ENCODE assay signal across 15 mouse cellular contexts in the genomic region with DNA sequence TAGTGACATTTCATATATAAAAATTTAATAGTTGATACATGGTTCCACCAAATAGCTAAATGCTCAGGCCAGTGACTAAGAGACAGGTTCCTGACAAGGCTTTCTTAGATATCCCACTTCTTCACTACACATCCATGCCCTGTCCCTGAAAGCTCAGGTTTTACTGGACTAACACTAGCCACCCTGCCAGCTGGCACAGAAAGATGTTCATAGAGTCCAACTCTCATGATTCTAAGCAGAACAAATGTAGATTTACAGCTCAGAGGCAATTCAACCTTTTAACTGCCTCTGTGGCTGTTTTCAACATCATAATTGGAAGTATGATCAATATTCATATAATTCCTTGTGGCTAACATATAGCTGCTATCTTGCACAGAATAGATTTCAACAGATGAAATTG. TPM values are rescaled to one million over a fixed set of nuclear protein-coding genes. Genes with fewer than 3 reads are reported as not detected.
"Had no signal": no experiment of that assay in that cellular context is flagged by ENCODE, and none has a peak within 500 bp of the region (broad histone marks: within the 10 kb centered on the region; RNA-seq: fewer than 3 reads in every experiment).

No protein-coding gene starts in this region.

- H3K9ac ChIP-seq: limb, embryonic 15.5 days; liver, embryonic 14.5 days; midbrain, embryonic 12.5 days; neural tube, embryonic 13.5 days had no signal

- H3K36me3 ChIP-seq: limb, embryonic 15.5 days; midbrain, embryonic 12.5 days; neural tube, embryonic 13.5 days had no signal

- H3K4me3 ChIP-seq: limb, embryonic 15.5 days; midbrain, embryonic 12.5 days; neural tube, embryonic 13.5 days had no signal

- H3K4me1 ChIP-seq: limb, embryonic 15.5 days; midbrain, embryonic 12.5 days; neural tube, embryonic 13.5 days had no signal

- H3K27me3 ChIP-seq: limb, embryonic 15.5 days; midbrain, embryonic 12.5 days; neural tube, embryonic 13.5 days had no signal

- DNase-seq: lung, adult 18-20 months; retina, postnatal 1 day; right cerebral cortex, postnatal 4 days; spleen, adult 18-20 months; thymus, adult 18-20 months; thymus, postnatal 14 days had no signal

- H3K9me3 ChIP-seq: limb, embryonic 15.5 days; midbrain, embryonic 12.5 days had no signal

- H3K4me2 ChIP-seq: limb, embryonic 15.5 days; midbrain, embryonic 12.5 days; neural tube, embryonic 13.5 days had no signal

- H3K27ac ChIP-seq: kidney, postnatal 0 days; limb, embryonic 15.5 days; liver, embryonic 14.5 days; midbrain, embryonic 12.5 days; neural tube, embryonic 13.5 days had no signal

- ATAC-seq: intestine, postnatal 0 days; midbrain, embryonic 16.5 days had no signal

RNA-seq across cellular contexts. Expression of a gene that starts 47.5 kb away (rescaled TPM):
- polyA plus RNA-seq: intestine, postnatal 0 days; kidney, postnatal 0 days; limb, embryonic 11.5 days; stomach, embryonic 14.5 days had no signal
